Comparison of ENCODE assay signal across 15 mouse cellular contexts in the genomic region with DNA sequence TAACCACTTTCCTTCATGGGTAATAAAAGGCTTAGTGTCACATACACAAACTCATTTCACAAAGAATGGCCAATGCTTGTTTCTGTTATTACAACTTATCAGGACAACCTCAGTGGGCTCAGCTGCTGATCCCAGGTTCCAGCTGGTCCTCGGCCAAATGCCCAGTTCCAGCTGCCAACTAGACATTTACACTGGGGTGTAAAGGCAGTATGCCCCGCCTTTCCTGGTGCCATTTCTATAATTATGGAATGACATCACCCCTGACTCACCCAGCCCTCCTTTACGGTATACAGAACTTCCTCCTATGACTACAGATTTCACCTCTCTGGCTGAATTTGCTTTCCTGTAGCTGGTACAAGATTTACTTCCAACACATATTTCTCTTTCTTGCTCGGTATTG.
DNase-seq lines count a peak whose midpoint lies in the region; ATAC-seq and TF ChIP-seq lines count a peak whose summit lies in the region.
"Had no signal": no experiment of that assay in that cellular context is flagged by ENCODE, and none has a peak within 500 bp of the region (broad histone marks: within the 10 kb centered on the region; RNA-seq: fewer than 3 reads in every experiment).

No protein-coding gene starts in this region.

- peaks cover 26% of the 10 kb centered on the region for H3K27me3 ChIP-seq in heart, embryonic 10.5 days (ENCODE audit: insufficient read depth, poor library complexity, severe bottlenecking)
- H3K27me3 ChIP-seq in heart, postnatal 0 days (ENCODE audit: control insufficient read depth, insufficient read depth, low read length): no peaks in the 10 kb centered on the region
- H3K27me3 ChIP-seq: embryonic facial prominence, embryonic 13.5 days; neural tube, embryonic 12.5 days; Patski had no signal

- no peaks in the 10 kb centered on the region for H3K9me3 ChIP-seq in heart, embryonic 10.5 days
- H3K9me3 ChIP-seq in heart, postnatal 0 days (replicated peaks; ENCODE audit: control insufficient read depth, low read length): no peaks in the 10 kb centered on the region
- H3K9me3 ChIP-seq: embryonic facial prominence, embryonic 13.5 days; megakaryocyte, embryonic 14.5 days; neural tube, embryonic 12.5 days had no signal

- peaks cover 24% of the 10 kb centered on the region for H3K4me1 ChIP-seq in heart, embryonic 10.5 days
- peaks cover 51% of the 10 kb centered on the region for H3K4me1 ChIP-seq in heart, postnatal 0 days (ENCODE audit: control insufficient read depth, insufficient read depth)
- H3K4me1 ChIP-seq: neural tube, embryonic 12.5 days had no signal

- ATAC-seq in heart, postnatal 0 days (ENCODE audit: insufficient read depth, low read depth): peak; percentile 86
- ATAC-seq: Patski had no signal

- no peak overlapping the region for H3K9ac ChIP-seq in heart, postnatal 0 days (replicated peaks; ENCODE audit: low read depth, low read length)
- H3K9ac ChIP-seq: embryonic facial prominence, embryonic 13.5 days; neural tube, embryonic 12.5 days had no signal

- DNase-seq in heart, adult 11 months: peak; percentile 91
- DNase-seq in heart, embryonic 10.5 days (ENCODE audit: low spot score): no peak
- peak; percentile 7 for DNase-seq in A20 (ENCODE audit: low read depth, low spot score)
- peak; percentile 87 for DNase-seq in heart, postnatal 0 days (ENCODE audit: low spot score)
- peak; percentile 36 for DNase-seq in lung, postnatal 25 days (ENCODE audit: low spot score)
- DNase-seq in right cerebral cortex, adult 18-20 months: no peak
- no peak for DNase-seq in T-cell, adult 2 months (ENCODE audit: low spot score)
- DNase-seq in cerebellum, adult 9-10 months: no peak
- DNase-seq: adrenal gland, postnatal 10 days; cerebellum, adult 18-20 months had no signal

- no peak overlapping the region for H3K4me3 ChIP-seq in heart, embryonic 10.5 days
- H3K4me3 ChIP-seq in heart, postnatal 0 days (ENCODE audit: low read depth, low read length): no peak overlapping the region
- H3K4me3 ChIP-seq: embryonic facial prominence, embryonic 13.5 days; heart, adult 2 months; megakaryocyte, embryonic 14.5 days; neural tube, embryonic 12.5 days had no signal

- H3K4me2 ChIP-seq in heart, postnatal 0 days (ENCODE audit: low read depth, low read length): no peak overlapping the region
- H3K4me2 ChIP-seq: embryonic facial prominence, embryonic 13.5 days; neural tube, embryonic 12.5 days had no signal

- WGBS in heart, embryonic 10.5 days: 62% methylated on average over 4 of the region's 4 CpGs
- WGBS in heart, postnatal 0 days: 22% methylated on average over 4 of the region's 4 CpGs

- H3K27ac ChIP-seq in heart, embryonic 10.5 days: no peak overlapping the region
- H3K27ac ChIP-seq in heart, postnatal 0 days (ENCODE audit: low read depth): peak overlapping the region; percentile 28
- H3K27ac ChIP-seq: embryonic facial prominence, embryonic 13.5 days; heart, adult 2 months; neural tube, embryonic 12.5 days had no signal

- H3K36me3 ChIP-seq in heart, embryonic 10.5 days: no peaks in the 10 kb centered on the region
- no peaks in the 10 kb centered on the region for H3K36me3 ChIP-seq in heart, postnatal 0 days (replicated peaks; ENCODE audit: control insufficient read depth, insufficient read depth, low read length)
- H3K36me3 ChIP-seq: embryonic facial prominence, embryonic 13.5 days; neural tube, embryonic 12.5 days had no signal

- TF ChIP-seq EP300 in heart, postnatal 0 days (IDR thresholded peaks at IDR 0.05; ENCODE audit: low read depth): no peak

- no peak for TF ChIP-seq CTCF in heart, postnatal 0 days (IDR thresholded peaks at IDR 0.05; ENCODE audit: low read depth)

Comparison
In these comparisons a context has a peak if more than half of its experiments do, and no peak if none do; other contexts are left out.
1. DNase-seq: peak in heart, adult 11 months (single experiment), A20 (single experiment), heart, postnatal 0 days (single experiment) and lung, postnatal 25 days (single experiment); none in heart, embryonic 10.5 days (single experiment), right cerebral cortex, adult 18-20 months (single experiment), T-cell, adult 2 months (single experiment) and cerebellum, adult 9-10 months (single experiment).